Mouse (Mus musculus) cerebellum, adult 2 months (tissue): ENCODE measurements at regions not wholly inside any gene's neighbourhood (a gene's known extent, or its start where the extent isn't known, plus 50 kb on each side); places are given as distances from the start of the nearest gene placed in this dataset.

Source experiments
- CTCF ChIP-seq: fragments of 200-500 bp; IDR thresholded peaks from 2 replicates; pipeline ENCODE4 v1.5.1; 2011; ENCODE audit warnings: low read depth, mild to moderate bottlenecking, control low read depth, low read length, moderate library complexity, borderline replicate concordance; ENCODE audit not compliant: insufficient read depth
- POLR2A ChIP-seq: fragments of 200-500 bp; IDR thresholded peaks from 2 replicates; pipeline ENCODE4 v1.6.1; 2011; ENCODE audit warnings: low read length, control low read depth, borderline replicate concordance; ENCODE audit not compliant: insufficient read depth

DNA sequence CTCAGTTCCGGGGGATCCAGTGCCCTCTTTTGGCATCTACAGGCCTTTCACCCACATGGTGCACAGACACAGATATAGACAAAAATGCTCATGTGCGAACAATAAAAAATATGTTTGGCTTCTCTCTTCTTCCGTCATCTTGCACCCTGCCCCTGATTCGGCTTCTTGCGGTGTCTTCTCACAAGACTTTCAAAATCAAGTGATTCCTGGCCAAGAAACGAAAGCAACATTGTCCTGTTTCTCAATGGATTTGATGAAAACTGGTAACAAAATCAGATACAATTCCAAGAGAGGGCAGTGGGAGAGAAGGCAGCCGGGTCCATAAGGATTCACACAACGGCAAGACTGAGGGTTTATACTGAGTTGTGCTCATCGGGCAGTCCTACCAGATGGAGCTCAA, 85.0 kb downstream of the 1700020N01Rik start:
- TF ChIP-seq POLR2A, result no peak
- no peak for TF ChIP-seq CTCF
